Mouse (Mus musculus) CH12.LX (cell line): ENCODE data around the gene Chd2. TPM values are rescaled to one million over a fixed set of nuclear protein-coding genes. Genes with fewer than 3 reads are reported as not detected.

Experiments
- DNase-seq: peaks from one replicate; pipeline ENCODE4 v3.0.0-alpha.2; 2013; ENCODE audit errors: extremely low read depth
- H3K27ac ChIP-seq: 2 replicates; pipeline ENCODE4 v1.5.1; 2012; ENCODE audit warnings: low read depth, mild to moderate bottlenecking, control low read depth, moderate library complexity; ENCODE audit not compliant: insufficient read depth
- H3K27me3 ChIP-seq: replicated peaks from 2 replicates; pipeline ENCODE3; 2012; ENCODE audit warnings: inconsistent platforms
- H3K36me3 ChIP-seq, 2 experiments: replicated peaks in 1 of 2; 2 replicates each; pipeline versions ENCODE3 to v1.6.1; 2012; ENCODE audit warnings: inconsistent platforms in 1 of 2, low read length in 1 of 2, mild to moderate bottlenecking in 1 of 2, mixed read lengths in 1 of 2, moderate library complexity in 1 of 2; ENCODE audit not compliant: control insufficient read depth in 1 of 2, insufficient read depth in 1 of 2
- H3K4me1 ChIP-seq, 2 experiments: 2 replicates each; pipeline ENCODE4 v1.6.1; 2012; ENCODE audit warnings: inconsistent platforms in 1 of 2, moderate library complexity in 1 of 2; ENCODE audit not compliant: insufficient read depth in 2 of 2, control insufficient read depth in 1 of 2
- H3K4me2 ChIP-seq: 2 replicates; pipeline ENCODE4 v1.6.1; 2012; ENCODE audit warnings: low read depth, mild to moderate bottlenecking, control low read depth; ENCODE audit not compliant: poor library complexity, insufficient read depth, severe bottlenecking
- H3K4me3 ChIP-seq, 3 experiments: fragments of 150-350 bp in 1 of 3; sonication (generic) in 1 of 3; replicated peaks in 1 of 3; 2 replicates each; pipeline versions ENCODE3 to v1.5.1; 2011 to 2012; ENCODE audit warnings: low read depth in 2 of 3, low read length in 2 of 3, mild to moderate bottlenecking in 2 of 3, moderate library complexity in 2 of 3, control low read depth in 1 of 3, improper control_type of control experiment in 1 of 3, inconsistent platforms in 1 of 3, mixed read lengths in 1 of 3; ENCODE audit not compliant: poor library complexity in 1 of 3
- H3K79me2 ChIP-seq: replicated peaks from 2 replicates; pipeline ENCODE4 v1.6.1; 2012; ENCODE audit warnings: mild to moderate bottlenecking, moderate library complexity; ENCODE audit not compliant: control insufficient read depth, poor library complexity, insufficient read depth, severe bottlenecking; ENCODE audit errors: extremely low read depth
- H3K9ac ChIP-seq: 2 replicates; pipeline ENCODE4 v1.6.1; 2012; ENCODE audit warnings: low read depth, mild to moderate bottlenecking, control low read depth, moderate library complexity; ENCODE audit not compliant: insufficient read depth
- H3K9me3 ChIP-seq: replicated peaks from 2 replicates; pipeline ENCODE3; 2012; ENCODE audit warnings: low read length, inconsistent platforms, mixed read lengths
- BHLHE40 ChIP-seq: IDR thresholded peaks from 2 replicates; pipeline ENCODE4 v1.6.1; 2011; ENCODE audit warnings: mild to moderate bottlenecking, low read depth, low read length, improper control_type of control experiment
- CHD1 ChIP-seq: IDR thresholded peaks from 2 replicates; pipeline ENCODE4 v1.6.1; 2012; ENCODE audit warnings: low read depth, low read length, improper control_type of control experiment, inconsistent platforms
- CTCF ChIP-seq, 2 experiments: IDR thresholded peaks in 1 of 2; conservative IDR thresholded peaks in 1 of 2; 2 replicates each; pipeline ENCODE4 v1.5.1; 2011 to 2012; ENCODE audit warnings: low read depth in 2 of 2, low read length in 2 of 2, improper control_type of control experiment in 1 of 2, inconsistent platforms in 1 of 2, mild to moderate bottlenecking in 1 of 2, moderate library complexity in 1 of 2
- ELF1 ChIP-seq: IDR thresholded peaks from 2 replicates; pipeline ENCODE4 v1.6.1; 2014; ENCODE audit warnings: low read depth, mild to moderate bottlenecking, inconsistent platforms, low read length, improper control_type of control experiment
- EP300 ChIP-seq: IDR thresholded peaks from 2 replicates; pipeline ENCODE4 v1.6.1; 2011; ENCODE audit warnings: low read length, improper control_type of control experiment
- ETS1 ChIP-seq: conservative IDR thresholded peaks from 2 replicates; pipeline ENCODE4 v1.6.1; 2012; ENCODE audit warnings: low read depth, mild to moderate bottlenecking, inconsistent platforms, low read length, improper control_type of control experiment, moderate library complexity
- GABPA ChIP-seq: IDR thresholded peaks from 2 replicates; pipeline ENCODE4 v1.6.1; 2012; ENCODE audit warnings: low read depth, low read length, improper control_type of control experiment, inconsistent platforms; ENCODE audit not compliant: insufficient replicate concordance
- IRF4 ChIP-seq: IDR thresholded peaks from 2 replicates; pipeline ENCODE4 v1.6.1; 2014; ENCODE audit warnings: low read depth, mild to moderate bottlenecking, inconsistent platforms, low read length, improper control_type of control experiment
- JUN ChIP-seq: IDR thresholded peaks from 2 replicates; pipeline ENCODE4 v1.6.1; 2011; ENCODE audit warnings: low read depth, mild to moderate bottlenecking, low read length, improper control_type of control experiment, moderate library complexity; ENCODE audit not compliant: insufficient read depth
- JUND ChIP-seq: conservative IDR thresholded peaks from 2 replicates; pipeline ENCODE4 v1.6.1; 2011; ENCODE audit warnings: low read depth, low read length, improper control_type of control experiment
- KAT2A ChIP-seq: IDR thresholded peaks from 2 replicates; pipeline ENCODE4 v1.6.1; 2012; ENCODE audit warnings: low read length, improper control_type of control experiment, inconsistent platforms; ENCODE audit not compliant: insufficient replicate concordance
- MAFK ChIP-seq: IDR thresholded peaks from 2 replicates; pipeline ENCODE4 v1.6.1; 2011; ENCODE audit warnings: low read length, improper control_type of control experiment; ENCODE audit not compliant: insufficient replicate concordance
- MEF2A ChIP-seq: IDR thresholded peaks from 2 replicates; pipeline ENCODE4 v1.6.1; 2014; ENCODE audit warnings: low read depth, mild to moderate bottlenecking, inconsistent platforms, low read length, improper control_type of control experiment, borderline replicate concordance
- MYC ChIP-seq: IDR thresholded peaks from 2 replicates; pipeline ENCODE4 v1.6.1; 2011; ENCODE audit warnings: low read depth, mild to moderate bottlenecking, improper control_type of control experiment, low read length
- NRF1 ChIP-seq: IDR thresholded peaks from 2 replicates; pipeline ENCODE4 v1.6.1; 2014; ENCODE audit warnings: low read depth, mild to moderate bottlenecking, inconsistent platforms, low read length, improper control_type of control experiment, moderate library complexity
- PAX5 ChIP-seq: IDR thresholded peaks from 2 replicates; pipeline ENCODE4 v1.6.1; 2012; ENCODE audit warnings: low read length, inconsistent platforms, mixed read lengths
- POLR2A ChIP-seq: IDR thresholded peaks from 2 replicates; pipeline ENCODE4 v1.6.1; 2011; ENCODE audit warnings: low read depth, mild to moderate bottlenecking, improper control_type of control experiment, low read length
- POLR2AphosphoS2 ChIP-seq: IDR thresholded peaks from 2 replicates; pipeline ENCODE4 v1.6.1; 2011; ENCODE audit warnings: low read depth, low read length, improper control_type of control experiment
- RAD21 ChIP-seq: IDR thresholded peaks from 2 replicates; pipeline ENCODE4 v1.6.1; 2011; ENCODE audit warnings: low read depth, mild to moderate bottlenecking, low read length, improper control_type of control experiment, moderate library complexity
- RCOR1 ChIP-seq: conservative IDR thresholded peaks from 2 replicates; pipeline ENCODE4 v1.6.1; 2012; ENCODE audit warnings: low read depth, mild to moderate bottlenecking, inconsistent platforms, low read length, improper control_type of control experiment
- SIN3A ChIP-seq: IDR thresholded peaks from 2 replicates; pipeline ENCODE4 v1.6.1; 2012; ENCODE audit warnings: low read length, improper control_type of control experiment, inconsistent platforms
- SMC3 ChIP-seq: IDR thresholded peaks from 2 replicates; pipeline ENCODE4 v1.6.1; 2011; ENCODE audit warnings: low read depth, low read length, improper control_type of control experiment
- TBP ChIP-seq: conservative IDR thresholded peaks from 2 replicates; pipeline ENCODE4 v1.6.1; 2011; ENCODE audit warnings: low read depth, low read length, improper control_type of control experiment
- USF1 ChIP-seq: IDR thresholded peaks from 2 replicates; pipeline ENCODE4 v1.6.1; 2014; ENCODE audit warnings: low read depth, mild to moderate bottlenecking, inconsistent platforms, low read length, improper control_type of control experiment
- USF2 ChIP-seq: conservative IDR thresholded peaks from 2 replicates; pipeline ENCODE4 v1.6.1; 2011; ENCODE audit warnings: low read depth, low read length, improper control_type of control experiment
- ZC3H11A ChIP-seq: IDR thresholded peaks from 2 replicates; pipeline ENCODE4 v1.6.1; 2012; ENCODE audit warnings: low read depth, mild to moderate bottlenecking, inconsistent platforms, low read length, improper control_type of control experiment
- ZKSCAN1 ChIP-seq: IDR thresholded peaks from 2 replicates; pipeline ENCODE4 v1.6.1; 2012; ENCODE audit warnings: low read depth, inconsistent platforms, low read length, improper control_type of control experiment, borderline replicate concordance
- ZMIZ1 ChIP-seq: IDR thresholded peaks from 2 replicates; pipeline ENCODE4 v1.6.1; 2012; ENCODE audit warnings: low read depth, mild to moderate bottlenecking, inconsistent platforms, low read length, improper control_type of control experiment
- ZNF384 ChIP-seq: IDR thresholded peaks from 2 replicates; pipeline ENCODE4 v1.6.1; 2012; ENCODE audit warnings: low read depth, low read length, improper control_type of control experiment, inconsistent platforms
- dilution Hi-C: fragments of 300-500 bp; cut with MboI; formaldehyde crosslinking; loops from 2 replicates; pipeline ENCODE4 v1.14.3; 2020; ENCODE audit warnings: low sequenced_read_pairs; ENCODE audit not compliant: extremely low pct_unique_long_range_greater_than_20kb, extremely low pct_ligation_motif_present
- in situ Hi-C: fragments of 300-500 bp; cut with MboI; formaldehyde crosslinking; loops from 3 replicates; pipeline ENCODE4 v1.14.3; 2019; ENCODE audit warnings: low sequenced_read_pairs, low pct_ligation_motif_present, low pct_unique_long_range_greater_than_20kb, mixed read lengths
- polyA plus RNA-seq: library from polyadenylated mRNA; unstranded; fragments of >175 nt; gene quantifications from 2 replicates; pipeline ENCODE4 v1.2.1, GENCODE M21; 2012; ENCODE audit warnings: low read depth; ENCODE audit not compliant: insufficient read length
- total RNA-seq, 2 experiments: library from RNA; depleted of rRNA; stranded (reverse); fragments of 300-350 nt in 1 of 2; fragments of >200 nt in 1 of 2; gene quantifications; 2 replicates each; pipeline ENCODE4 v1.2.3; 2012 to 2014

Gene Chd2
- total and polyA plus RNA-seq, 3 experiments, result 23.2 to 39.3 (median 30.9) TPM

GRCm38 (mm10) chr7:73559170-73559852, 17.7 kb upstream of the Chd2 start:
- peaks cover 16% of the 10 kb centered on the region for H3K79me2 ChIP-seq
- peak overlapping the region; percentile 100 for H3K27ac ChIP-seq
- H3K4me3 ChIP-seq, result peak overlapping the region; percentile 62 to 84 (median 69)
- no peaks in the 10 kb centered on the region for H3K27me3 ChIP-seq
- H3K4me1 ChIP-seq, result peaks cover 0 to 16% of the 10 kb centered on the region in 2 experiments; a peak in 2 of 4 replicates
- peaks cover 2% of the 10 kb centered on the region for H3K9me3 ChIP-seq
- in situ Hi-C loops, result no loop called here
- DNase-seq, result no peak
- dilution Hi-C loops, result no loop called here
- H3K36me3 ChIP-seq, result no peaks in the 10 kb centered on the region
- H3K9ac ChIP-seq, result peak overlapping the region; percentile 98
- TF ChIP-seq CHD1 (peak; percentile 90), ZC3H11A (no peak), EP300 (peak; percentile 62; the same call in 1 of the 2 replicates), USF2 (no peak), IRF4 (peak; percentile 31), SMC3 (no peak), NRF1 (no peak), POLR2AphosphoS2 (no peak), POLR2A (no peak; the same call in 1 of the 2 replicates), BHLHE40 (no peak), PAX5 (no peak), MAFK (no peak), ETS1 (no peak; the same call in none of the 2 replicates), ZMIZ1 (no peak; the same call in 1 of the 2 replicates), USF1 (no peak)
- H3K4me2 ChIP-seq, result peak overlapping the region; percentile 95

GRCm38 (mm10) chr7:73558293-73559169, 16.9 kb upstream of the Chd2 start:
- dilution Hi-C loops (no loop called here), in situ Hi-C loops (no loop called here)
- peaks cover 0 to 16% of the 10 kb centered on the region in 2 experiments; a peak in 2 of 4 replicates for H3K4me1 ChIP-seq
- H3K4me3 ChIP-seq, result peak overlapping the region; percentile 95 to 99 (median 97)
- no peaks in the 10 kb centered on the region for H3K9me3 ChIP-seq
- DNase-seq, result peak; percentile 100
- peaks cover 16% of the 10 kb centered on the region for H3K79me2 ChIP-seq
- peak overlapping the region; percentile 100 for H3K27ac ChIP-seq
- no peaks in the 10 kb centered on the region for H3K36me3 ChIP-seq
- peak overlapping the region; percentile 100 for H3K9ac ChIP-seq
- peak overlapping the region; percentile 95 for H3K4me2 ChIP-seq
- no peaks in the 10 kb centered on the region for H3K27me3 ChIP-seq
- TF ChIP-seq RCOR1 (no peak), RAD21 (no peak; the same call in 1 of the 2 replicates), ZKSCAN1 (no peak), MAFK (peak; percentile 69; the same call in 1 of the 2 replicates), ZNF384 (peak; percentile 85), ZC3H11A (no peak), ZMIZ1 (peak; percentile 70), ELF1 (peak; percentile 92), MEF2A (peak; percentile 56; the same call in 1 of the 2 replicates), JUND (no peak), KAT2A (0 out of 2 replicates have a peak, but pooled peaks have one; percentile 54), SIN3A (peak; percentile 48), ETS1 (no peak; the same call in none of the 2 replicates), MYC (peak; percentile 52), CTCF (conservative IDR thresholded peaks at IDR 0.05 in 1 of 2, IDR thresholded peaks at IDR 0.05 in 1 of 2; ENCODE audit: low read depth in 2 of 2, low read length in 2 of 2) (no peak), JUN (no peak), NRF1 (peak; percentile 98), GABPA (no peak), TBP (peak; percentile 91), POLR2A (peak; percentile 86)
